Mouse (Mus musculus) embryonic facial prominence, embryonic 10.5 days (tissue): ENCODE data around the gene Gm10518. TPM values are rescaled to one million over a fixed set of nuclear protein-coding genes. Genes with fewer than 3 reads are reported as not detected.
A peak's percentile ranks its signal among the peaks of the same experiment; 100 is the strongest.

Experiments
- DNase-seq: peaks from one replicate; pipeline ENCODE4 v3.0.0-alpha.2; 2017; ENCODE audit warnings: low spot score
- H3K27ac ChIP-seq: fragments of 300-500 bp; sonication (generic); replicated peaks from 2 replicates; pipeline ENCODE4 v1.5.1; 2016; ENCODE audit warnings: mild to moderate bottlenecking
- H3K27me3 ChIP-seq: fragments of 300-500 bp; sonication (generic); replicated peaks from 2 replicates; pipeline ENCODE4 v1.6.1; 2016; ENCODE audit warnings: low read depth, mild to moderate bottlenecking; ENCODE audit not compliant: poor library complexity, severe bottlenecking
- H3K36me3 ChIP-seq: fragments of 300-500 bp; sonication (generic); replicated peaks from 2 replicates; pipeline ENCODE4 v1.6.1; 2016; ENCODE audit warnings: mild to moderate bottlenecking, moderate library complexity
- H3K4me1 ChIP-seq: fragments of 300-500 bp; sonication (generic); 2 replicates; pipeline ENCODE4 v1.6.1; 2016
- H3K4me3 ChIP-seq: fragments of 300-500 bp; sonication (generic); 2 replicates; pipeline ENCODE4 v1.5.1; 2016; ENCODE audit warnings: mild to moderate bottlenecking, moderate library complexity
- H3K9me3 ChIP-seq: fragments of 300-500 bp; sonication (generic); 2 replicates; pipeline ENCODE4 v1.6.1; 2016; ENCODE audit warnings: mild to moderate bottlenecking
- WGBS: fragments of 180-500 bp; shearing (Covaris S2); methylation state at CpG from one replicate; pipeline ENCODE4 v1.1.7; 2016; 5-methylcytosine and 5-hydroxymethylcytosine counted together
- polyA plus RNA-seq: library from polyadenylated mRNA; unstranded; fragments of >200 nt; fragmentation: Nextera tagmentation; extraction: Ambion mirVana; gene quantifications from 2 replicates; pipeline ENCODE4 v1.2.1, GENCODE M21; 2016

Gm10518 gene
- polyA plus RNA-seq = 0.14 and 0.17 TPM in 2 replicates

DNA sequence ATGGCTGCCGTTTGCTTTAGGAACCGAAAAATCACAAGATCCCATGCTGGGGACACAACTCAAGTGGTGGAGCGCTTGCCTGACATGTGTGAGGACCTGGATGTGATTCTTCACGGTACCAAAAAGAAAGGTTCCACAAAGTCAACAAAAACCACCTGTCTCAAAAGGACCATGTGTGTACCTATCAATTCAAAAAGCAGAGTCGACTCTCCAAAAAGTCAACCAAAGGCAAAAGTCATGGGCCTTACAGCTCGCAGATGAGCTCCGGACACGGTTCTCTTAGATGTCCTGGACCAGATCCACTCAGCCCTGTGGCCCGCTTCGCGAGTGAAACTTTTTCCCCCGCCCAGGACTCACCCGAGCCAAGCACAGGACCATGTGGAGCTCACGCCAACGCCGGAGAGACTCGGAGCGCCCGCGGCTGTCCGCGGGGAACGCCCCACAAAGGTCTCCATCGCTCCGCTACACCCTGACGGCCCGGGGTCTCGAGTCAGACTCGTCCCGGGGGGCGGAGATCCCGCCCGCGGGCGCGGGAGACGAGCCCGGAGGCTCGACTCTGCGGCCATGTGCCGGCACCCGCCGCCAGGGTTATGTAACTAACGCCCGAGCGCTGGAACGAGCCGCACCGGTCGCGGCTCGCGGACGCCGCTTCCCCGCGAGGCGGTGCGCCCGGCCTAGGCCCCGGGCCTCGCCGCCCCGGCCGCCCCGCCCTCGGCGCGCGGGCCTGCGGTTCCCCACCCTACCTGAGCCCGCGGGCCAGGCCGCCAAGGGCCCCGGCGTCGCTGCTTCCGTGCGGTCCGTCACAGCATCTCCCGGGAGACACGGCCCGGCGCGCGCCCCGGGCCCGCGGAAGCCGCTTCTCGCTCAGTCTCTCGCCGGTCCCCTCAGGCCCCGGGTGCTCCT is at the start of gene Gm10518:
TSS of gene Gm10518 (plus strand) at position 767 of the 903 bp plus-strand sequence.
- H3K36me3 ChIP-seq = peaks cover 29% of the 10 kb centered on the region
- under 1% methylated on average over 94 of the region's 94 CpGs for WGBS

DNA sequence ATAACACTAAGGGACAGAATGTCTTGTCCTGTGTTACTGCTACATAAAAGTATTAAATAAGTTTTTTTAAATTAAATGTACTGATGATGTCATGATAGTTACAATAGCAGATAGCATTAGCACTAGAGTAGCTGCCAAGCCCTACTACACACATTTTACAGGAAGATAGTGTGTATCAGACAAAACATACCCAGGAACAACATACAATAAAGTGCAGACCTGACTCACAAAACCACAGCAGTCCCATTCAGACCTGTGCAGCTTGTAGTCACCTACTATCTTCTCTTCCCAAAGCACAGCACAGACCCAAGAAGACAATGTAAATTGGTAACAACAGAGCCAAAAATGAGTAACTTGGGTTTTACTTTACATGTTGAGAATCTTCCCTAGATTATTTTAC is 46.7 kb upstream of the Gm10518 start:
- Histone ChIP-seq H3K4me3 (no peak overlapping the region), H3K36me3 (peaks cover 99% of the 10 kb centered on the region), H3K27me3 (no peaks in the 10 kb centered on the region), H3K4me1 (no peaks in the 10 kb centered on the region), H3K9me3 (no peaks in the 10 kb centered on the region), H3K27ac (no peak overlapping the region)
- DNase-seq = no peak

More for the DNA sequence above, at the start of gene Gm10518:
- Histone ChIP-seq H3K4me1 (peaks cover 17% of the 10 kb centered on the region), H3K9me3 (no peaks in the 10 kb centered on the region), H3K27me3 (no peaks in the 10 kb centered on the region), H3K27ac (peak within 1 kb of the TSS; percentile 95), H3K4me3 (peak within 1 kb of the TSS; percentile 97)
- peak; percentile 72 for DNase-seq

DNA sequence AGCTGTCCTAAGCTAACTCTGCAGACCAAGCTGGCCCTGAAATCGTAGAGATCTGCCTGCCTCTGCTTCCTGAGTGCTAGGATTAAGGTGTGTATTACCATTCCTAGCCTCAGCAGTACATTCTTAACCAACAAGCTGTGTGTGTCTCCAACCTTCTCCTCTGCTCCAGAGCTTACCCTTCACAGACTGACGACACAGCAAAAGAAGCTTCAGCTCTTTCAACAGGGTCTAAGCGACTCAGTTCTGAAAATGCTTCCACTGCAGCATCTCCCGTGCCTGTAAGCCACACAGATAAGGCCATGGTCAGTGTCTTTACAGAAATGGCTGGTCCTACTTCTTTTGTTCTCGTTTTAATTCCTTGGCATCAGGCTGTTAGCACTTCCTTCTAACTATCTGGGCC is 43.1 kb upstream of the Gm10518 start:
- no peak for DNase-seq
- H3K36me3 ChIP-seq = peaks cover 99% of the 10 kb centered on the region
- no peak overlapping the region for H3K27ac ChIP-seq
- H3K27me3 ChIP-seq = no peaks in the 10 kb centered on the region
- no peaks in the 10 kb centered on the region for H3K9me3 ChIP-seq
- no peak overlapping the region for H3K4me3 ChIP-seq
- H3K4me1 ChIP-seq = no peaks in the 10 kb centered on the region
- WGBS = 96% methylated on average over 5 of the region's 5 CpGs

DNA sequence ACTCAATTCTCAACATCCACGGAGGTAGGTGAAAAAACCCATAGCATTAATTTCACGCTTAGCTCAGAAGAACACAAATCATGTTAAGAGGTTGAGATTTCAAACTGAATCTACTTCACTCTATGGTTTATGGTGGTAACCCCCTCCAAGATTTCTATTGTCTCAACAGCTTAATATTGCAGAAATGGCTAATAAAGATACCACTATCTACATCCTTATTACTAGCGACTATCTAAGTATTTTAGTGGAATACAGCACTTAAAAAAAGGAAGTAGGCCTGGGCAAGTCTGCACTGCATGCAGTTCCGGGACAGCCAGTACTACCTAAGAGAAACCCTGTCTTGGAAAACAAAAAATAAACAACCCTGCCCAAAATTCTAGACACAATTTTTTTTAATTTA is 42.6 kb upstream of the Gm10518 start:
- no peak overlapping the region for H3K4me3 ChIP-seq
- WGBS = 92% methylated on average over 4 of the region's 4 CpGs
- H3K4me1 ChIP-seq = no peaks in the 10 kb centered on the region
- no peak for DNase-seq
- no peak overlapping the region for H3K27ac ChIP-seq
- H3K9me3 ChIP-seq = no peaks in the 10 kb centered on the region
- no peaks in the 10 kb centered on the region for H3K27me3 ChIP-seq
- peaks cover 100% of the 10 kb centered on the region for H3K36me3 ChIP-seq

DNA sequence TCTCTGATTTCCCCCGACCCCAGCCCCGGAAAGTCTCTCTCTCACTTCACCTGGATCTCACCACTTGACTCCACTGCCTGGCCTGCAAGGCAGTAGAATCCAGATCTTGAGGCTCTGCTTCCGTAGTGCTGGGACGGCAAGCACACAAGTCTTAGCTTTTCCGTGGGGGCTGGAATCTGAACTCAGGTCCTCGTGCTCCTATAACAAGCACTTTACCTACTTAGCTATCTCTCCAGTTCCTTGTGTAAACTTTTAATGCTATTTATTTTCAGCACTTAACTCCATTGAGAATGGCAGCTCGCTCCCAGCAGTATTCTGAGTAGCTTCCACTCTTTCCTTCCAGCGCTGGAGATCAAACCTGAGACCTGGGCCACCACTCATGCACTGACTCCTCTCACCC is 26.3 kb upstream of the Gm10518 start:
- no peaks in the 10 kb centered on the region for H3K27me3 ChIP-seq
- no peak overlapping the region for H3K4me3 ChIP-seq
- H3K27ac ChIP-seq = no peak overlapping the region
- H3K36me3 ChIP-seq = peaks cover 100% of the 10 kb centered on the region
- DNase-seq = no peak
- no peaks in the 10 kb centered on the region for H3K9me3 ChIP-seq
- no peaks in the 10 kb centered on the region for H3K4me1 ChIP-seq
- WGBS = 95% methylated on average over 8 of the region's 8 CpGs

DNA sequence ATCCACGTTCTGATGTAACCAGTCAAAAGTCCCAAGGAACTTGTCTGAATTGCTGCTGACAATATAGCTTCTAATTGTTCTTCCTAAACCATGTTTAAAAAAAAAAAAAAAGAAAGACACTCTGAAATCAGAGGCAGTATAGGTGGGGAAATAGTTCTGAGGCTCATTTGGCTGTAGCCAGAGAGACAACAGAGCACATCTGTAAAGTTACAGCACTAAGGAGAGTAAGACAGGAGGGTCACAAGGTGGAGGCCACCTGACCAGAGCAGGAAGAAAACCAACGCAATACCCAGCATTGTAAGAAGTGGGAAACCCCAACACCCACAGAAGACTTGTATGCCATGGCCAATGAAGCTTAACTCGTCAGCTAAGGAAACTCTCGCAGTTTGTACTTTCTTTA is 19.1 kb upstream of the Gm10518 start:
- Histone ChIP-seq H3K9me3 (no peaks in the 10 kb centered on the region), H3K27ac (no peak overlapping the region), H3K36me3 (peaks cover 98% of the 10 kb centered on the region), H3K4me3 (no peak overlapping the region), H3K4me1 (no peaks in the 10 kb centered on the region), H3K27me3 (no peaks in the 10 kb centered on the region)
- no peak for DNase-seq
- WGBS = 90% methylated on average over 4 of the region's 4 CpGs

DNA sequence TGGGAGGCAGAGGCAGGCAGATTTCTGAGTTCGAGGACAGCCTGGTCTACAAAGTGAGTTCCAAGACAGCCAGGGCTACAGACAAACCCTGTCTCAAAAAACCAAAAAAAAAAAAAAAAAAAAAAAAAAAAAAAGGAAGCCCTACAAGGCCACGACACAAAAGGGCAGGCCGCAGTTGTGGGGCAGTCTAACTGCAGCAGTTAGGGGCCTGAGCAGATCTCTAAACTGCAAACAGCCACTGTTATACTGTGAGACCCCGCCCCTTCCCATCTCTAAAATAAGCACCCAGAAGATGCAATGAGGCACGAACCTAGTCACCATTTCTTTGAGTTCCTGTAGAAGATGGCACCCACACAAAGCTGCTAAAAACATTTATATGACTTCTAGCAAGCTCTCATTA is 17.7 kb upstream of the Gm10518 start:
- DNase-seq = no peak
- H3K4me3 ChIP-seq = no peak overlapping the region
- peaks cover 98% of the 10 kb centered on the region for H3K36me3 ChIP-seq
- no peaks in the 10 kb centered on the region for H3K4me1 ChIP-seq
- no peaks in the 10 kb centered on the region for H3K9me3 ChIP-seq
- no peak overlapping the region for H3K27ac ChIP-seq
- 93% methylated on average over 5 of the region's 5 CpGs for WGBS
- no peaks in the 10 kb centered on the region for H3K27me3 ChIP-seq

DNA sequence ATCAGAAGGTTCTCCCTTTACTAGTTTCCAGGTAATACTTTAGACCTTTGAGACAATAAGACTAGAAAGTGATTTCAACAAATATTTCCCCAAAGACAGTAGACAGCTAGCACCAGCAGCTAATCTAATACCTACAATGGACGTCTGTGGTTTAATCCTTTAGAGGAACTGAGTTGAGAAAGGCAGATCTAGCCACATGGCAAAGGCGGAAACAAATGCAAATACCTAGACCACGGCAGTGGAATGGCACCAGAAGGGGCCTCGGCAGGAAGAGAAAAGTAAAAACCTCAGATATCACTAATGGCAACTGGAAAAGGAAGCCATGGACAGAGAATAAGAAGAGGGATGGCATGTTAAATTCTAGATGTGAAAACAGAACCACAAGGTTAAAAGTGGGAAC is 15.9 kb upstream of the Gm10518 start:
- H3K27me3 ChIP-seq = no peaks in the 10 kb centered on the region
- peaks cover 98% of the 10 kb centered on the region for H3K36me3 ChIP-seq
- H3K4me3 ChIP-seq = no peak overlapping the region
- WGBS = 86% methylated on average over 4 of the region's 4 CpGs
- no peak for DNase-seq
- H3K9me3 ChIP-seq = no peaks in the 10 kb centered on the region
- no peak overlapping the region for H3K27ac ChIP-seq
- H3K4me1 ChIP-seq = no peaks in the 10 kb centered on the region

DNA sequence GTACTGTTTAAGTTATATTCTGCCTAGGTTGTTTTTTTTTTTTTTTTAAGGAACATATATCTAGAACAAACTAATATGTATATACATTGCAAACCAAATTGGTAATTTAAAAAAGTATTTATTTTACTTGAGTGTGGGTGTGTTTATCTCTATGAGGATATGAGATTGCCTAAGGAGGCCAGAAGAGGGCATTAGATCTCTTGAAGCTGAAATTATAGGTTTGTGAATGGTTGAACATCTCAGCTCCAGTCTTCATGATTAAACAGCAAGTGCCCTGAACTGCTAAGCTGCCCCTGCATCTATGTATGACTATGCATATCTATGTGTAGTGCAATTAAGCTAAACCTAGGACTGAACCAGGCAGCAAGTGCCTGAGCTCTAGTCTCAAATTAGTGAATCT is 4.4 kb upstream of the Gm10518 start:
- Histone ChIP-seq H3K27ac (no peak overlapping the region), H3K36me3 (peaks cover 70% of the 10 kb centered on the region), H3K27me3 (no peaks in the 10 kb centered on the region), H3K4me1 (peaks cover 17% of the 10 kb centered on the region), H3K4me3 (no peak overlapping the region), H3K9me3 (no peaks in the 10 kb centered on the region)
- DNase-seq = no peak

DNA sequence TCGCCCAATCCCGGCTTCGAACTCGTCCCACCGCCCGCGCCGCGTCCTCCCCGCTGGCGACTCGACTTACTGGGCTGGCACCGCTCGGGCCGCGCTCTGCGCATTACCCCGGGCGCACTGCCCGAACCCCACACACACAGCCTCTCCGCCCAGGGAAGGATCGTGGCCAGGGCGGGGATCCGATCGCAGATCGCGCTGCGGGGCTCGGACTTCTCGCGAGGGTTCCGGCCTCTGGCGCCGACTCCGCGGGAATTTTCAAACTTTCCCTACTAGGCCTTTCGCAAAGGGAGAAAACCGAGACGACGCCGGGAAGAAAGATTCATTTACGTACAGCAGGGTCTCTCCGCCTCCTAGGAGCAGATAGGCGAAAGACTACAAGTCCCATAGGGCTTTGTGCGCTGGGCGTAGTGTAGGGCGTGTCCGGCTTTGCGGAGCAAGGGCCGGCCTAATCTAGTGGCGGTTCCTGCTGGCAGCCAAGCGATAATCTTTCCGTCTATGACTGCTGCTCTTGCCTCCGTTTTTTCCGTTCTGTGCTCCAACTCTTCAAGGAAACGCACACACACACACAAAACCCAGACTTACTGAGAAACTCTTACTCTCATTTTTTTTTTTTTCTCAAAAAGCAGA is 450 bp downstream of the Gm10518 start, which contains the start of gene Ahctf1:
TSS of gene Ahctf1 (minus strand) at position 168 of the 627 bp plus-strand sequence.
- Histone ChIP-seq H3K27ac (peak within 1 kb of the TSS; percentile 95), H3K9me3 (no peaks in the 10 kb centered on the region), H3K4me3 (peak within 1 kb of the TSS; percentile 97), H3K27me3 (no peaks in the 10 kb centered on the region), H3K36me3 (peaks cover 21% of the 10 kb centered on the region), H3K4me1 (peaks cover 17% of the 10 kb centered on the region)
- WGBS = under 1% methylated on average over 56 of the region's 56 CpGs
- DNase-seq = peak; percentile 97

DNA sequence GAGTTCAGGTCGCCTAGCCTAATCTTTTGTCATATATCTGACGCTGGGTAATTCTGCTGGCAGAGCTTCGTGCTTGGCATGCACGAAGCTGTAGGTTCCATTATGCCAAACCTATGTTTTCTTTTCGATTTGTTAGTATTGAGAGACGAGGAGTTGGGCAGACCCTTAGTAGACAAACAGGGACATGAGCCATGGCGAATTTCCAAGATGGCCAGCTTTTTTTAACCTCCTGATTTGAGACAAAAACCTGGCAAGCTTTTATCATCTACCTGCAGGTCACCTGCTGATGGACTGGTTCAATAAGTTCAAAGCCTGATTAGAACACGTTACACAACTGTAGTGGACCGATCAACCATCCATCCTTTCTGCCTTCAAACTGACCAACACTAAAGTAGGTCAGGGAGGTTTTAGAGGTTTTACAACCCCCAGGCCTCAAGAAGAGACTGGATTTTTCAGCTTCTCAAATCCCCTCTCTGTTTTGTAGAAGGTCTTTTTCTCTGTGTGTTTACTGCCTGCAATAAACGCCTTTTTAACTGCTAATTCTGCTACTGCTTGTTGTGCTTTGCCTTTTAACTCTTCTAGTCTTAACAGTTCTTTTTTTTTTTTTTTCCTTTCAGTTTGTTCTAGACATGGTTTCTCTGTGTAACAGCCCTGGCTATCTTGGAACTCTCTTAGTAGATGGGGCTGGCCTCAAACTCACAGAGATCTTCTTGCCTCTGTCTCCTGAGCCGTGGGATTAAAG is 1.1 kb downstream of the Gm10518 start:
- WGBS = 38% methylated on average over 11 of the region's 11 CpGs
- peaks cover 14% of the 10 kb centered on the region for H3K36me3 ChIP-seq
- H3K27me3 ChIP-seq = no peaks in the 10 kb centered on the region
- peak overlapping the region; percentile 95 for H3K27ac ChIP-seq
- H3K4me1 ChIP-seq = peaks cover 17% of the 10 kb centered on the region
- H3K4me3 ChIP-seq = peak overlapping the region; percentile 97
- no peak for DNase-seq
- no peaks in the 10 kb centered on the region for H3K9me3 ChIP-seq

DNA sequence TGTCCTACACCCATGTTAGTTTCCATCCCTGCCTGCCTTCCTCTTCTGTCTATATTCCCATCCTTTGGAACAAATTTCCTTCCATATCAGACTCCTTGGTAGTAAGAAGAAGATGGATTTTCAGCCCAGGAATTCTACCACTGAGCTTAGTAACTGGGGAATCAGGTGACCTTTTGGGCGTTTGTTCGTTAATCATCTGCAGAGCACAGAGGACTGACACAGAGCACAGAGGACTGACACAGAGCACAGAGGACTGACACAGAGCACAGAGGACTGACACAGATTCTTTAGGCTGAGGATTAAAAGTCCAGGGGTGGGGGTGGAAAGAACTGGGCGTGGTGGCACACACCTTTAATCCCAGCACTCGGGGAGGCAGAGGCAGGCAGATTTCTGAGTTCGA is 2.6 kb downstream of the Gm10518 start:
- DNase-seq = no peak
- no peak overlapping the region for H3K4me3 ChIP-seq
- H3K9me3 ChIP-seq = no peaks in the 10 kb centered on the region
- 0 out of 2 replicates have a peak, but pooled peaks cover 4% of the 10 kb centered on the region for H3K36me3 ChIP-seq
- no peaks in the 10 kb centered on the region for H3K27me3 ChIP-seq
- H3K27ac ChIP-seq = no peak overlapping the region
- 83% methylated on average over 5 of the region's 5 CpGs for WGBS
- H3K4me1 ChIP-seq = peaks cover 17% of the 10 kb centered on the region
